Mouse (Mus musculus) heart, adult 9 months (tissue): ENCODE data around the gene Snupn.
A peak's percentile ranks its signal among the peaks of the same experiment; 100 is the strongest.
"Not testable (repeated sequence)": the region's sequence is repeated elsewhere in the genome, so short reads cannot be mapped to it uniquely, and the experiment has no call there.

Experiments
- DNase-seq, 2 experiments: peaks; one replicate each; pipeline ENCODE4 v3.0.0; 2022; ENCODE audit warnings: low spot score in 2 of 2

The Snupn gene

DNA sequence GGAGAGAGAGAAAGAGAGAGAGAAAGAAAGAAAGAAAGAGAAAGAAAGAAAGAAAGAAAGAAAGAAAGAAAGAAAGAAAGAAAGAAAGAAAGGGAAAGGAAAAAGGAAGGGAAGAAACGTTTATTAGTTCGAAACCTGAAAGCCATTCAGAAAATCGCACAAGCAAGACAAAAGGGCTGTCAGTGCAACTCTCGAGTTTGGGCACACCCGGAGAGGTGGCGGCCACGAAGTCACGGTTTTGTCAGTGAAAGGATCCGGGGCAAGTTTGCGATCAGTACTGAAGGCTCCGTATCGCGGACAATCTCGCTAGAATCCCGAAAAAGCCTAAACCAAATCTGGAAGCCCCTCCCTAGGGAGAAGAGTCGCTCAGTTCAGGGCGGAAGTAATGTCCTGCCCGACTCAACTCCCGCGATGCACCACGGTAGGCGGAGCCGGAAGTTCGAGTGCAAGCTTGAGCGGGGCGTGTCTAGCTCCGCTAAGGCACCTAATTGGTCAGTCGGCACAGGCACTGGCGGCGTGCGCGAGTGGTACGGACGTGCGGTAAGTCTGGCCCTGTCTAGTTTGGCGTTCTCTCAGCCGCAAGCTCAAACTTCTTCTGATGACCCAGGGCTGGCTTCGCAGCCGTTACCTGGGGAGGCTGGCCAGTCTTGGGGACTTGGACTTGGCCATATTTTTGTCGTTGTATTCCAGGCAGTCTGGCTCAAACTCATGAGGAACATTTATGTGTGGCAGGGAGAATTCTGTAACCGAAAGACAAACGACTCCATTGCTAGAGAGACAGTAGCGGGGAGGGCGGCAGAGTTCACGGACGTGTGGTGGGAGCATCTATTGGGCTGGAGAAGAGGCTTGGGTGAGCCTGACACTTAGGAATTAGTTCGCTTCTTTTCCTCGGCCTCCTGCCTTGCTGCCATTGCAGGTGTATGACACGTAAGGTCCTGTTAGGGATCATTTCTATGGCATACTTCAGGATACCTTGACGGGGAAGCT is at the start of gene Snupn:
Snupn (plus strand) TSS at position 465 of the 987 bp plus-strand sequence.
- DNase-seq = peak; percentile 97 to 98

DNA sequence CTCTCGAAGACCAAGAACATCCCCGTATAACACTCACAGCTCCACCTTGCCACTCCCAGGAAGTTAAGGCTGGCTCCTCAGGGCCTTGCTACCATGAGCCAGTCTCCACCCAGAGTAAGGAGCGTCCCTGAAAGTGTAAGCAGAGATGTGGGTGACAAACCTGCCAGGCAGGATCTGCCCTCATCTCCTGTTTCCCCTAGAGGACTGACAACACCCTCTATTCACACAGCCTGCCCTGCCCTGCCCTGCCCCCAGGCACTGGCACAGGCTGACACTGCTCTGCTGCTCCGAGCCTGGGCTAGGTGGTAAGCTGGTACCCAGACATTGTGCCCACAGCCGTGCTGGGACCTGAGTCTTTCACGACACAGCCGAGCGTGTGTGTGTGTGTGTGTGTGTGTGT is 49.5 kb upstream of the Snupn start:
- DNase-seq = no peak

- no peak for DNase-seq
These were observed 47.0 kb upstream of the Snupn start for GRCm38 (mm10) chr9:56903662-56904061.

DNA sequence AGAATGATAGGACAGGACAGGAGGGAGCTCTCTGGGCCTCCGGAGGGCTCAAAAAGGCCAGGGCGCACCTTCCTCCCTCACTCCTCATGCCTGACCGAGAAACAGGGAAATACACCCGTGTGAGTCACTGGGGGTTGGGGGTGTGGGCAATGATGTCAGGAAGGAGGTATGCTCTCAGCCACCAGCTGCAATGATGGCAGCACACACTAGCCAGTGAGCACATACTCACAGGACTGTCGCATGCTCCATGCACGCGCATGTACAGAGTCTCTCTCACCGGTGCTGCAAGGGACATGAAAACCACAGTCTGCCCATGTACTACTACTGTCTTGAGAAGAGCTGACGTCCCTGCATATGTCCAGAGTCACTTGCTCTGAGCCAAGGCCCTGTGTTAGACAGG is 43.1 kb upstream of the Snupn start:
- no peak for DNase-seq

GRCm38 (mm10) chr9:56909991-56910390 is 40.7 kb upstream of the Snupn start:
- not testable (repeated sequence) for DNase-seq

DNA sequence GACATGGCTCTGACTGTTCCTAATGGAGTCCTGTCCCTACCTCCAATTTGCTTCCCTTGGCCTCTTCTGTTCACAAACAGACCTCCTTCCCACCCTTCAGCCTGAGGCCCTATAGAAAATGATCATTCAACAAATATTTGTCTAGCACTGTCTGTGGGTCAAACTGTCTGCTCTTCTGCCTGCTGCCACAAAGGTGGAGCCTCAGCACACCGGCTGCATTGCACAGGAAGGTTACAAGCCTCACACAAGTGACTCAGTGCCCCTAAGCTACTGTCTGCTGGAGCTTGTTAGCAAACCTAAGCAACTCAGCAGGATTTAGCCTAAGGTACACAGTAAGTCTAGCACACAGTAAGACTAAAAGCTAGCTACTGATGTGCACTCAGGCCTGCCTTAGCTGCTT is 39.7 kb upstream of the Snupn start:
- DNase-seq = no peak

DNA sequence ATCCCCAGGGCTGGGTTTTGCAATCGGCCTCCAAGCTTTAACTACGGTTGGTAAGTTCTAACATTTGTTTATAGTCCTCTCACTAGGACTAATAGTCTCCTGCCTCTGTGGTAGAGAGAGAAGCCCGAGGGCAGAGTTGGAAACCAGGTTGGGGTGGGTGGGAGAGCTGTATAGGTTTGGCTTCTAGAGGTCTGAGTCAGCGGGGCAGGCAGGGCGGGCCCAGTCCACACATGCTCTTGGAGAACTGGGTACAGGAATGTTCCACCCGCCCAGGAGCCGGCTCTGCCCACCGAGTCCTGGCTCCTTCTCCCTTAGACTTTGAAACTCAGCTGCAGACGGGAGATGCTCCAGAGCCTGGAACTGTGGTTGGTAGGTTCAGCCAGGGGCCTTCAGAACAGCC is 36.7 kb upstream of the Snupn start:
- no peak for DNase-seq

GRCm38 (mm10) chr9:56915116-56915515 is 35.6 kb upstream of the Snupn start:
- no peak for DNase-seq

DNA sequence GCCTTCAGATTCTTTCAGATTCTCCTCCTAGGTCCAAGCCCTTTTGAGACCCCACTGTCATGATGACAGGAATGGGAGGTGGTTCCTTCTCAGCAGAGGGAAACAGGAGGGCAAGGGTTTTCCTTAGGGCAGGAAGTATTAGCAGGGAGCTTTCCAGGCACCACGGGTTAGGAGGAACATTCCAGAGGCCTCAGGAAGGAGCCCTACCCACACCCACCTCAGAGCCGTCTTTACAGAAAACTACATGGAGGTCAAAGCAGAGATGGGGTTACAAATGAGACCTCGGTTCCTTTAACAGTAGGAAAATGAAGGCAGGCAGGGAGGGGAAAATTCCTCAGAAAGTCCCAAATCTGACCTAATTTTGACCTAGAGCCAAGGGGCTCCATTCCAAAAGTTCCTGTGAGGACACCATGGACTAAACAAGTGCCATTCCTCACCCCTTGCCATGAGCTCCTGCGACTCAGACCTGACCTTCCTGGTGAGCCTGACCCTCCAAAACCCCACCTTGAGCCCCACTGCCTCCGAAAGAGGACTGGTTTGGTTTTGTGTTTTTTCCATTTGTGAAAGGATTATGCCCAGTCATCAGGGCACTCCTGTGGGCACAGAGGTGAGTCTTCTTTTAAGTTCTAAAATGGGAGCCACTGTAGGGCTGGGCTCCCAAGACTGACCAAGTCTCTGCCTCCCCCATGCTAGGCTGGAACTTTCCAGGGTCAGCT is 34.8 kb upstream of the Snupn start:
- DNase-seq = peak in 1 of 2 experiments; percentile 67

DNA sequence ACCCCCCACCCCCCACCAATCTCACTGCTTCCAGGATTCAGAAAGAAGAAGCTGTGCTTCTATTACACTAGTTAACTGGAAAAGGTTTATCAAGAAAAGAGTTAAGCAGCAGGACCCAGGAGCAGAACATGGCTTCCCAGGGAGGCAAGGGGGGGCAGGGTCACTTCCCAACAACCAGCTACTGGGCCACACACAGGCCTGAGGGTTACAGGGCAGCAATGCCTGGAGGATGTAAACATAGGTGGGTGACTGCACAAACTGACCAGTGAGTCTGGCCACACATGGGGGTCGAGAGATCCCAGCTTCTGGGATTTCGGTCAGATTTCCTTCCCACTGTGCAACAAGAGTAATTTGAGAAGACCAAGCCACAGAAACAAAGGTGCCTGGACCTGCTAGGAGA is 33.5 kb upstream of the Snupn start:
- no peak for DNase-seq

DNA sequence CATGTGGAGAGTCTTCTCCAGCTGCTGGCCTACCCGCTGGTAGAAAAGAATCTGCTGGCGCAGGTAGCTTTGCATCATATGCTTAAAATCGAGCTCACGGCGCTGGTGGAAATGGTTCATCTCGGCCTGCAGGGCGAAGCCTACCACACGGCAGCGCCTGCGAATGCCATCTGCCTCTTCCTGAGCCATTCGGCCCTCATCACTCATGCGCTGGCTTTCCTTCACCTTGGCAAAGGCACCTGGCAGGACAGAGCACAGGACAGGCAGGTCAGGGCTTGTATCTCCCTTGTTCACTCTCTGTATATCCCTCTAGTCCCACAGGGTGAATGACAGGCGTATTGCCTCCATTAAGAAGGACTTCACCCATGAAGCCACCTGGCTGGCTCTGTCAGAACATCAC is 32.2 kb upstream of the Snupn start:
- DNase-seq = no peak

GRCm38 (mm10) chr9:56922746-56923145 is 27.9 kb upstream of the Snupn start:
- no peak for DNase-seq

- no peak for DNase-seq
These were observed 26.6 kb upstream of the Snupn start for GRCm38 (mm10) chr9:56923841-56924650.

DNA sequence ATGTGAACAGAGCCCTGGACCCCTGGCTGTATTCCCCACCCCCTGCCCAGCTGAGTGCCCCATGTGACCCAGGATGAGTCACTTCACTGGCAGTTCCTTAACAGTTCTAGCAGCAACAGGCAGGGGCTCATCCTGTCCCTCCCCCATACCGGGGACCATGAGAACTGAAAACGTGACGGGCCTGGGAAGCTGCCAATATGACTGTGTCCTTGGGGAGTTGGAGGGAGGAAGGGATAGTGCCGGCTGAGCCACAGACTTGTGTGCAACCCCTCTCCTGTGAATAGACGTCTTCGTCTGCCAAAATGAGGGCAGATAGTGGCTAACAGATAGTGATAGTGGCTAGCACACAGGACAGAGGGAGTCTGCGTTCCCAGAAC is 26.0 kb upstream of the Snupn start:
- peak; percentile 96 for DNase-seq

DNA sequence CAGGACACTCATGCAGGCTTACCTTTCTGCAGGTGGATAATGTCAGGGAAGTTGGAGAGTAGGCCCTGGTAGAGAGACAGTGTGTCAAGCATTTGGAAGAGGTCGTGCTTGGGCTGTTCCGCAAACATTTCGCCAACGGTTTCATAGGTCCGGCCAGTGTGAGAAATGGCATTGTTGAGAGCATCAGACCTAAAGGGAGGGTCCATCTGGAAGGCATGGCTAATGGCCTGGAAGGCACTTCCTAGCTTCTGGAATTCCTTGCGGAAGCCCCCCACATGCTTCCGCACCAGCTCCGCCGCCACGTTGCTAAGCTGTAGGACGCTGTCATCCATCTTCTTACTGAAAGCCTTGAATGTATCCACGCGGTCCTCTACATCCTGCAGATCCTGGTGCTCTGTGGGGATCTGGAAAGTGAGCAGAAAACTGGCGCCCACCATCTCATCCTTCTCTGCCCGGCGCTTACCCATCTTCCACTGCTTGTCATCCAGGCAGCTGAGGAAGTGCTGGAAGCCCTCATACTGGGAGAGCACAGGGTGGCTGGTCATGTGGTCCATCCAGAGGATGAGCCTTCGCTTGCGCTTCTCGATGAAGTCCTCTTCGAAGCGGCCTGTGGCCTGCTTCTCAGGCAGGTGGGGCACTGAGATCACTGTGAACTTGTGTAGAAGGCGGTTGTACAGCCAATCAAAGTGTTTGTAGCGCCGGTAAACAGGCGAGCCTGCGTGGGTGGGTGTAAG is 25.2 kb upstream of the Snupn start:
- peak in 1 of 2 experiments; percentile 25 for DNase-seq

GRCm38 (mm10) chr9:56926025-56926360 is 24.7 kb upstream of the Snupn start:
- DNase-seq = no peak

DNA sequence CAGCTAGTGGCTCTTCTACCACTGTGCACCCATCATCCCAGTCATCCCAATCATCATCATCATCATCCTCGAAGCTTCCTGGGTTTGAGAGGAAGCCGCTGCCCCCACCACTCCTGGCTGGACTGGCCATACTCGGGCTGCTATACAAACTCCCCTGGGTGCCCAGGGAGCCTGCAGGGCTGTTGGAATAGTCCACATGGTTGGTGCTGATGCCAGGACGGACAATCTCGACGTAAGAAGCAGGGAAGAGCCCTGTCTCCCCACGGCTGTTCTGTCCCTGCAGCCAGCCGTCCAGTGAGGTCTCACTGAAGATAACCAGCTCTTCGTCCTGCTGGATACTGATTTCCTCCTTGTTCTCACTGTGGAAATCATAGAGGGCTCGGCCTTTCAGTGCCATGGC is 24.3 kb upstream of the Snupn start:
- no peak for DNase-seq

GRCm38 (mm10) chr9:56927191-56928012 is 23.3 kb upstream of the Snupn start:
- DNase-seq = peak; percentile 79 to 80

GRCm38 (mm10) chr9:56928041-56928811 is 22.5 kb upstream of the Snupn start, which contains the start of gene Snx33:
Snx33 (minus strand) TSS chr9:56928371.
- DNase-seq = peak; percentile 93 to 96

- DNase-seq = no peak
These were observed 21.2 kb upstream of the Snupn start for GRCm38 (mm10) chr9:56929496-56929895.
